Mouse (Mus musculus): ENCODE measurements at regions not wholly inside any gene's neighbourhood (a gene's known extent, or its start where the extent isn't known, plus 50 kb on each side); places are given as distances from the start of the nearest gene placed in this dataset.

GRCm38 (mm10) chr14:46316521-46316920 lies 62.7 kb upstream of the Gm15217 start:
- Histone ChIP-seq H3K27me3 (no peaks in the 10 kb centered on the region), H3K4me1 (no peaks in the 10 kb centered on the region), H3K4me3 (replicated peaks) (no peak overlapping the region), H3K27ac (replicated peaks) (no peak overlapping the region), H3K9me3 (replicated peaks) (no peaks in the 10 kb centered on the region), H3K9ac (no peak overlapping the region), H3K36me3 (no peaks in the 10 kb centered on the region), H3K4me2 (replicated peaks) (no peak overlapping the region)
- WGBS: 80% methylated on average over 5 of the region's 5 CpGs
- ATAC-seq (ENCODE audit: insufficient number of reproducible peaks, low FRiP score, low TSS enrichment, low read depth): no peak

- no peaks in the 10 kb centered on the region for H3K36me3 ChIP-seq
- no peaks in the 10 kb centered on the region for H3K9me3 ChIP-seq (replicated peaks)
- H3K27me3 ChIP-seq: no peaks in the 10 kb centered on the region
- no peak for ATAC-seq (ENCODE audit: insufficient number of reproducible peaks, low FRiP score, low TSS enrichment, low read depth)
- H3K4me3 ChIP-seq (replicated peaks): no peak overlapping the region
- WGBS: 48% methylated on average over 16 of the region's 16 CpGs
- H3K27ac ChIP-seq (replicated peaks): no peak overlapping the region
- no peaks in the 10 kb centered on the region for H3K4me1 ChIP-seq
- no peak overlapping the region for H3K9ac ChIP-seq
- no peak overlapping the region for H3K4me2 ChIP-seq (replicated peaks)
Measured at GRCm38 (mm10) chr14:46317406-46318045, 61.7 kb upstream of the Gm15217 start.

GRCm38 (mm10) chr14:46328064-46328463 lies 51.1 kb upstream of the Gm15217 start:
- H3K9ac ChIP-seq: no peak overlapping the region
- ATAC-seq (ENCODE audit: insufficient number of reproducible peaks, low FRiP score, low TSS enrichment, low read depth): no peak
- no peaks in the 10 kb centered on the region for H3K36me3 ChIP-seq
- H3K4me1 ChIP-seq: no peaks in the 10 kb centered on the region
- H3K4me2 ChIP-seq (replicated peaks): no peak overlapping the region
- no peak overlapping the region for H3K27ac ChIP-seq (replicated peaks)
- no peaks in the 10 kb centered on the region for H3K27me3 ChIP-seq
- H3K4me3 ChIP-seq (replicated peaks): no peak overlapping the region
- 32% methylated on average over 3 of the region's 3 CpGs for WGBS
- no peaks in the 10 kb centered on the region for H3K9me3 ChIP-seq (replicated peaks)
